Mouse (Mus musculus): ENCODE results near the gene 4930556J24Rik. TPM values are rescaled to one million over a fixed set of nuclear protein-coding genes. Genes with fewer than 3 reads are reported as not detected.

The 4930556J24Rik gene
- total and polyA plus RNA-seq, 3 experiments: 0.31 to 0.47 TPM; not detected in 1

DNA sequence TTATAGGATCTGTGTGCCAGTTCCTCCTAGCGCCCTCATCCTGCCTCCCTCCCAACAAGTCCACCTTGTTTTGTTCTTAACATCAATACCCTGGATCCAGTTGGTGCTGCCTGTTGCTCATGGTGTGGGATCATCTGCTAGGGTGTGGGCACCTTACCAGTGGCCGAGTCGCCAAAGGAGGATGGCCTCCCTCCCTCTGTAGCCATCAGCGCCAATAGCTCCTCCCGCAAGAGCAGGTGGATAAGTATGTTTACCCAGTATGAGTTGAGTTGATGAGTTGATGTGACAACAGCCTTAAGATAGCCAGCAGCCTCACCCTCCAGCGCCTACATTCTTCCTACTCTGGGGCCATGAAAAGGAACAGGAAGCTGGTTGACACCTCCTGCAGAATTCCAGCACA, 76.3 kb downstream of the 4930556J24Rik start:
- H3K9me3 ChIP-seq (replicated peaks; ENCODE audit: insufficient read depth, low read length): no peaks in the 10 kb centered on the region
- DNase-seq (ENCODE audit: low read depth, low spot score): no peak
- no peaks in the 10 kb centered on the region for H3K27me3 ChIP-seq (ENCODE audit: control insufficient read depth in 1 of 2, insufficient read depth in 2 of 2, low read length in 2 of 2)
- no peak overlapping the region for H3K9ac ChIP-seq (ENCODE audit: control insufficient read depth, low read depth, low read length, poor library complexity, severe bottlenecking)
- no peak overlapping the region for H3K4me3 ChIP-seq (ENCODE audit: control insufficient read depth in 1 of 2, insufficient read depth in 1 of 2, low read depth in 2 of 2, low read length in 2 of 2)
- no peaks in the 10 kb centered on the region for H3K79me2 ChIP-seq (ENCODE audit: control insufficient read depth, insufficient read depth, low read length, poor library complexity)
- no peaks in the 10 kb centered on the region for H3K4me1 ChIP-seq (ENCODE audit: control insufficient read depth in 1 of 2, insufficient read depth in 2 of 2, low read length in 2 of 2)
- TF ChIP-seq MYC (IDR thresholded peaks at IDR 0.05; ENCODE audit: low read depth, low read length): no peak
- TF ChIP-seq GATA1 (IDR thresholded peaks at IDR 0.05; ENCODE audit: low read depth, low read length): no peak
- TF ChIP-seq POLR2AphosphoS5 (IDR thresholded peaks at IDR 0.05; ENCODE audit: borderline replicate concordance, low read depth, low read length): no peak
- TF ChIP-seq GABPA (IDR thresholded peaks at IDR 0.05; ENCODE audit: low read depth, low read length): no peak
- no peak for TF ChIP-seq HCFC1 (IDR thresholded peaks at IDR 0.05; ENCODE audit: low read depth, low read length)
- TF ChIP-seq ZMIZ1 (IDR thresholded peaks at IDR 0.05; ENCODE audit: low read depth, low read length): no peak
- TF ChIP-seq NRF1 (IDR thresholded peaks at IDR 0.05; ENCODE audit: insufficient read depth, low read depth, low read length, poor library complexity, severe bottlenecking): no peak
- no peak for TF ChIP-seq E2F4 (IDR thresholded peaks at IDR 0.05; ENCODE audit: borderline replicate concordance, low read depth, low read length)
- no peak for TF ChIP-seq BHLHE40 (IDR thresholded peaks at IDR 0.05; ENCODE audit: borderline replicate concordance, low read depth, low read length)
- no peak for TF ChIP-seq JUND (IDR thresholded peaks at IDR 0.05; ENCODE audit: low read depth, low read length)
- no peak for TF ChIP-seq TCF12 (IDR thresholded peaks at IDR 0.05; ENCODE audit: low read depth, low read length)
- no peak for TF ChIP-seq CHD2 (IDR thresholded peaks at IDR 0.05; ENCODE audit: low read length)
- no peak for TF ChIP-seq UBTF (IDR thresholded peaks at IDR 0.05; ENCODE audit: borderline replicate concordance, insufficient read depth, low read depth, low read length)
- no peak for TF ChIP-seq RAD21 (IDR thresholded peaks at IDR 0.05; ENCODE audit: low read depth, low read length)
- no peak for TF ChIP-seq POLR2A (IDR thresholded peaks at IDR 0.05; ENCODE audit: control insufficient read depth in 1 of 2, insufficient read depth in 1 of 2, low read depth in 1 of 2, low read length in 2 of 2, poor library complexity in 1 of 2)
- TF ChIP-seq ZKSCAN1 (IDR thresholded peaks at IDR 0.05; ENCODE audit: low read depth, low read length): no peak
- no peak for TF ChIP-seq NELFE (IDR thresholded peaks at IDR 0.05; ENCODE audit: low read depth, low read length)
- no peak for TF ChIP-seq SIN3A (IDR thresholded peaks at IDR 0.05; ENCODE audit: low read length)
- no peak for TF ChIP-seq SMC3 (IDR thresholded peaks at IDR 0.05; ENCODE audit: low read depth, low read length)
- no peak for TF ChIP-seq MYB (IDR thresholded peaks at IDR 0.05; ENCODE audit: low read depth, low read length)
- no peaks in the 10 kb centered on the region for H3K36me3 ChIP-seq (ENCODE audit: control insufficient read depth in 1 of 2, insufficient read depth in 2 of 2, low read length in 2 of 2)
- no peak overlapping the region for H3K27ac ChIP-seq (ENCODE audit: control insufficient read depth, low read depth, low read length)

DNA sequence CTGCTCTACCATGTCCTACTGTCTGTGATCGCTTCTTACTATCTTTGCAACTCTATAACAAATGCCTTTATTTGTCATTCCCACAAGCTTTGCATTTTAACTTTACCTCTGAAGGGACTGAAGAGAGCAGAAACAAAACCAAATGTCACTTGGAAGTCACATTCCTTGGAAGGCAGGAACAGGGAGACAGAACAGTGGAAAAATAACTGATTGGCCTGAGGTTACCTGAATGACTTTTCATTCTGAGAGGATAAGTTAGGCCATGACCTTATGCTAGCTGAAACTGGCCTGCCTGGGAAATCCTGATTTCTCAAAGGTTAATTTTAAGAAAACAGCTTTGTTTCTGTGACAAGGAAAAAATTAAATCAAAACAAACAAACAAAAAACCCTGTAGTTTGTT, 80.6 kb downstream of the 4930556J24Rik start:
- H3K27me3 ChIP-seq (ENCODE audit: control insufficient read depth in 1 of 2, insufficient read depth in 2 of 2, low read length in 2 of 2): peaks cover 0 to 2% of the 10 kb centered on the region in 2 experiments; a peak in 1 of 4 replicates
- no peak overlapping the region for H3K27ac ChIP-seq (ENCODE audit: control insufficient read depth, low read depth, low read length)
- H3K9ac ChIP-seq (ENCODE audit: control insufficient read depth, low read depth, low read length, poor library complexity, severe bottlenecking): no peak overlapping the region
- no peaks in the 10 kb centered on the region for H3K36me3 ChIP-seq (ENCODE audit: control insufficient read depth in 1 of 2, insufficient read depth in 2 of 2, low read length in 2 of 2)
- peaks cover 0 to 4% of the 10 kb centered on the region in 2 experiments; a peak in 2 of 4 replicates for H3K4me1 ChIP-seq (ENCODE audit: control insufficient read depth in 1 of 2, insufficient read depth in 2 of 2, low read length in 2 of 2)
- TF ChIP-seq MYC (IDR thresholded peaks at IDR 0.05; ENCODE audit: low read depth, low read length): no peak
- no peak for TF ChIP-seq UBTF (IDR thresholded peaks at IDR 0.05; ENCODE audit: borderline replicate concordance, insufficient read depth, low read depth, low read length)
- TF ChIP-seq CHD2 (IDR thresholded peaks at IDR 0.05; ENCODE audit: low read length): no peak
- no peak for TF ChIP-seq POLR2AphosphoS2 (IDR thresholded peaks at IDR 0.05; ENCODE audit: low read length)
- TF ChIP-seq BHLHE40 (IDR thresholded peaks at IDR 0.05; ENCODE audit: borderline replicate concordance, low read depth, low read length): no peak
- no peak for TF ChIP-seq CHD1 (IDR thresholded peaks at IDR 0.05; ENCODE audit: low read depth, low read length)
- no peak for TF ChIP-seq POLR2AphosphoS5 (IDR thresholded peaks at IDR 0.05; ENCODE audit: borderline replicate concordance, low read depth, low read length)
- no peak for TF ChIP-seq TBP (IDR thresholded peaks at IDR 0.05; ENCODE audit: low read depth, low read length)
- TF ChIP-seq CTCF (IDR thresholded peaks at IDR 0.05 in 2 of 3, conservative IDR thresholded peaks at IDR 0.05 in 1 of 3; ENCODE audit: control insufficient read depth in 1 of 3, insufficient read depth in 1 of 3, low read depth in 2 of 3, low read length in 3 of 3, poor library complexity in 1 of 3, severe bottlenecking in 1 of 3): no peak
- TF ChIP-seq ETS1 (IDR thresholded peaks at IDR 0.05; ENCODE audit: low read depth, low read length): no peak
- TF ChIP-seq JUND (IDR thresholded peaks at IDR 0.05; ENCODE audit: low read depth, low read length): no peak
- TF ChIP-seq MAFK (IDR thresholded peaks at IDR 0.05; ENCODE audit: borderline replicate concordance, low read depth, low read length): no peak
- TF ChIP-seq E2F4 (IDR thresholded peaks at IDR 0.05; ENCODE audit: borderline replicate concordance, low read depth, low read length): no peak
- TF ChIP-seq RCOR1 (IDR thresholded peaks at IDR 0.05; ENCODE audit: low read depth, low read length): no peak
- TF ChIP-seq MXI1 (IDR thresholded peaks at IDR 0.05; ENCODE audit: low read depth, low read length): no peak
- TF ChIP-seq NELFE (IDR thresholded peaks at IDR 0.05; ENCODE audit: low read depth, low read length): no peak
- H3K4me3 ChIP-seq (ENCODE audit: control insufficient read depth in 1 of 2, insufficient read depth in 1 of 2, low read depth in 2 of 2, low read length in 2 of 2): no peak overlapping the region
- no peak for DNase-seq (ENCODE audit: low read depth, low spot score)
- H3K9me3 ChIP-seq (replicated peaks; ENCODE audit: insufficient read depth, low read length): no peaks in the 10 kb centered on the region
- no peaks in the 10 kb centered on the region for H3K79me2 ChIP-seq (ENCODE audit: control insufficient read depth, insufficient read depth, low read length, poor library complexity)

Measured in MEL (cell line).